Mouse (Mus musculus) large intestine, adult 2 months (tissue): ENCODE measurements around the gene Atg101. TPM values are rescaled to one million over a fixed set of nuclear protein-coding genes. Genes with fewer than 3 reads are reported as not detected.

Experiments used
- DNase-seq: peaks from one replicate; pipeline ENCODE4 v3.0.0-alpha.2; 2012; ENCODE audit warnings: low read depth, low spot score
- WGBS: fragments of 180-500 bp; shearing (Covaris S2); methylation state at CpG from one replicate; pipeline ENCODE4 v1.1.7; 2018; 5-methylcytosine and 5-hydroxymethylcytosine counted together
- polyA plus RNA-seq: library from polyadenylated mRNA; depleted of rRNA; stranded (reverse); fragments of >200 nt; gene quantifications from 2 replicates; pipeline ENCODE4 v1.2.3, GENCODE M21; 2012; rRNA removed

The Atg101 gene
- polyA plus RNA-seq, 1 experiment, result 36.1 TPM

- DNase-seq, result no peak
- 43% methylated on average over 10 of the region's 10 CpGs for WGBS
These were observed 42.0 kb downstream of the Atg101 start for GRCm38 (mm10) chr15:101325991-101326534.

- DNase-seq, result peak; percentile 94
- WGBS, result 2% methylated on average over 6 of the region's 6 CpGs
These were observed 43.2 kb downstream of the Atg101 start for GRCm38 (mm10) chr15:101327282-101327681.

GRCm38 (mm10) chr15:101328876-101329563, 44.9 kb downstream of the Atg101 start:
- WGBS, result 81% methylated on average over 3 of the region's 3 CpGs
- DNase-seq, result no peak

GRCm38 (mm10) chr15:101329564-101329892, 45.5 kb downstream of the Atg101 start:
- DNase-seq, result no peak
- 71% methylated on average over 3 of the region's 3 CpGs for WGBS

- WGBS, result 14% methylated on average over 4 of the region's 4 CpGs
- peak; percentile 86 for DNase-seq
These were observed 47.0 kb downstream of the Atg101 start for GRCm38 (mm10) chr15:101331090-101331489.

- no peak for DNase-seq
- 21% methylated on average over 4 of the region's 4 CpGs for WGBS
These were observed 48.3 kb downstream of the Atg101 start for GRCm38 (mm10) chr15:101332370-101332769.

- 43% methylated on average over 1 of the region's 1 CpGs for WGBS
These were observed 49.1 kb downstream of the Atg101 start for GRCm38 (mm10) chr15:101333165-101333564.

GRCm38 (mm10) chr15:101333648-101334047, 49.6 kb downstream of the Atg101 start:
- 78% methylated on average over 4 of the region's 4 CpGs for WGBS
- no peak for DNase-seq

More at GRCm38 (mm10) chr15:101333165-101333564, 49.1 kb downstream of the Atg101 start:
- no peak for DNase-seq

GRCm38 (mm10) chr15:101336474-101337174, 52.6 kb downstream of the Atg101 start:
- 41% methylated on average over 24 of the region's 24 CpGs for WGBS
- no peak for DNase-seq

GRCm38 (mm10) chr15:101338359-101338758, 54.3 kb downstream of the Atg101 start:
- no peak for DNase-seq
- 80% methylated on average over 4 of the region's 4 CpGs for WGBS

GRCm38 (mm10) chr15:101339537-101339936, 55.5 kb downstream of the Atg101 start:
- DNase-seq, result peak; percentile 83
- 0% methylated on average over 2 of the region's 2 CpGs for WGBS

Other genes starting within 250 kb of the Atg101 start
- not detected in 2 replicates for gene Gm47841, start 236.9 kb upstream of the Atg101 start, polyA plus RNA-seq
- 2.8 and 3.0 TPM in 2 replicates for gene Fignl2, start 205.7 kb upstream of the Atg101 start, polyA plus RNA-seq
- gene Ankrd33, start 168.5 kb upstream of the Atg101 start, polyA plus RNA-seq, result not detected in 2 replicates
- 20.7 and 27.0 TPM in 2 replicates for gene Acvrl1, start 155.8 kb upstream of the Atg101 start, polyA plus RNA-seq
- gene Acvr1b, start 110.2 kb upstream of the Atg101 start, polyA plus RNA-seq, result 31.7 and 40.5 TPM in 2 replicates
- 2.2 and 2.8 TPM in 2 replicates for gene Grasp, start 60.1 kb upstream of the Atg101 start, polyA plus RNA-seq
- gene Nr4a1, start 30.0 kb upstream of the Atg101 start, polyA plus RNA-seq, result 8.1 and 9.3 TPM in 2 replicates
- not detected in 2 replicates for gene 6030408B16Rik, start 8.9 kb downstream of the Atg101 start, polyA plus RNA-seq
- gene Krt80, start 85.9 kb downstream of the Atg101 start, polyA plus RNA-seq, result 1.0 and 1.1 TPM in 2 replicates
- gene Krt7, start 126.8 kb downstream of the Atg101 start, polyA plus RNA-seq, result 33.0 and 44.4 TPM in 2 replicates
- 0.62 and 1.3 TPM in 2 replicates for gene Krt87, start 154.5 kb downstream of the Atg101 start, polyA plus RNA-seq
- 0.09 and 0.12 TPM in 2 replicates for gene Krt88, start 163.5 kb downstream of the Atg101 start, polyA plus RNA-seq
- not detected in 2 replicates for gene Krt81, start 179.5 kb downstream of the Atg101 start, polyA plus RNA-seq
- gene Krt86, start 189.2 kb downstream of the Atg101 start, polyA plus RNA-seq, result 0.09 TPM in 1 of 2 replicates, not detected in the other
- 0.07 and 0.25 TPM in 2 replicates for gene Krt83, start 207.2 kb downstream of the Atg101 start, polyA plus RNA-seq
- gene Gm49425, start 233.0 kb downstream of the Atg101 start, polyA plus RNA-seq, result not detected in 2 replicates
- gene Krt84, start 248.5 kb downstream of the Atg101 start, polyA plus RNA-seq, result 0.32 and 1.5 TPM in 2 replicates